ENCODE assay signal across 9 mouse cellular contexts in genomic region chr5:142857763-142858229, GRCm38 (mm10). TPM values are rescaled to one million over a fixed set of nuclear protein-coding genes. Genes with fewer than 3 reads are reported as not detected.
DNase-seq lines count a peak whose midpoint lies in the region; ATAC-seq lines count a peak whose summit lies in the region.
"Had no signal": no experiment of that assay in that cellular context is flagged by ENCODE, and none has a peak within 500 bp of the region (broad histone marks: within the 10 kb centered on the region; RNA-seq: fewer than 3 reads in every experiment).

No protein-coding gene starts in this region.

- peak; percentile 60; the same call in 1 of the 2 replicates for ATAC-seq in midbrain, embryonic 13.5 days
- no peak for ATAC-seq in midbrain, embryonic 11.5 days (ENCODE audit: low FRiP score)
- peak; percentile 60; the same call in 1 of the 2 replicates for ATAC-seq in neural tube, embryonic 15.5 days (ENCODE audit: low FRiP score)

- DNase-seq in midbrain, embryonic 11.5 days (ENCODE audit: low spot score, missing footprints) = no peak
- peak; percentile 64 to 65 for DNase-seq in cerebellum, postnatal 36 days
- peak; percentile 85 for DNase-seq in layer of hippocampus, adult 11-12 months (ENCODE audit: low spot score)
- DNase-seq in embryo, embryonic 10 days (ENCODE audit: low spot score) = no peak
- no peak for DNase-seq in spleen, adult 18-20 months
- DNase-seq in embryo, embryonic 9.5 days (ENCODE audit: extremely low spot score) = no peak

- no peaks in the 10 kb centered on the region for H3K36me3 ChIP-seq in midbrain, embryonic 13.5 days
- H3K36me3 ChIP-seq in midbrain, embryonic 11.5 days (ENCODE audit: control insufficient read depth, insufficient read depth, low read length) = no peaks in the 10 kb centered on the region
- no peaks in the 10 kb centered on the region for H3K36me3 ChIP-seq in neural tube, embryonic 15.5 days

- H3K9ac ChIP-seq in midbrain, embryonic 13.5 days (replicated peaks) = no peak overlapping the region
- no peak overlapping the region for H3K9ac ChIP-seq in midbrain, embryonic 11.5 days (ENCODE audit: low read length)
- H3K9ac ChIP-seq in neural tube, embryonic 15.5 days (replicated peaks) = no peak overlapping the region

- no peaks in the 10 kb centered on the region; the same call in 1 of the 2 replicates for H3K9me3 ChIP-seq in midbrain, embryonic 13.5 days
- H3K9me3 ChIP-seq in midbrain, embryonic 11.5 days (ENCODE audit: control insufficient read depth, low read length) = peaks cover 4% of the 10 kb centered on the region; the same call in 1 of the 2 replicates
- H3K9me3 ChIP-seq in neural tube, embryonic 15.5 days (replicated peaks) = no peaks in the 10 kb centered on the region

- H3K4me3 ChIP-seq in midbrain, embryonic 13.5 days (replicated peaks) = no peak overlapping the region
- no peak overlapping the region for H3K4me3 ChIP-seq in midbrain, embryonic 11.5 days (ENCODE audit: low read depth, low read length)
- no peak overlapping the region for H3K4me3 ChIP-seq in neural tube, embryonic 15.5 days (replicated peaks)
- H3K4me3 ChIP-seq: myocyte had no signal

- WGBS in midbrain, embryonic 13.5 days = 36% methylated on average over 16 of the region's 16 CpGs
- WGBS in midbrain, embryonic 11.5 days = 57% methylated on average over 16 of the region's 16 CpGs
- 23% methylated on average over 16 of the region's 16 CpGs for WGBS in neural tube, embryonic 15.5 days

- H3K27ac ChIP-seq in midbrain, embryonic 13.5 days = peak overlapping the region; percentile 71
- H3K27ac ChIP-seq in midbrain, embryonic 11.5 days (ENCODE audit: low read depth, low read length) = no peak overlapping the region
- H3K27ac ChIP-seq in neural tube, embryonic 15.5 days (replicated peaks) = peak overlapping the region; percentile 70

- H3K27me3 ChIP-seq in midbrain, embryonic 13.5 days = no peaks in the 10 kb centered on the region
- H3K27me3 ChIP-seq in midbrain, embryonic 11.5 days (ENCODE audit: control insufficient read depth, insufficient read depth, low read length) = no peaks in the 10 kb centered on the region
- no peaks in the 10 kb centered on the region for H3K27me3 ChIP-seq in neural tube, embryonic 15.5 days (replicated peaks)

- H3K4me1 ChIP-seq in midbrain, embryonic 13.5 days (replicated peaks) = peaks cover 8% of the 10 kb centered on the region
- peaks cover 2% of the 10 kb centered on the region; the same call in 1 of the 2 replicates for H3K4me1 ChIP-seq in midbrain, embryonic 11.5 days (ENCODE audit: control insufficient read depth, insufficient read depth, low read length)
- H3K4me1 ChIP-seq in neural tube, embryonic 15.5 days = peaks cover 8% of the 10 kb centered on the region

- peak overlapping the region; percentile 4; the same call in 1 of the 2 replicates for H3K4me2 ChIP-seq in midbrain, embryonic 13.5 days (replicated peaks)
- H3K4me2 ChIP-seq in midbrain, embryonic 11.5 days = no peak overlapping the region
- peak overlapping the region; percentile 29 for H3K4me2 ChIP-seq in neural tube, embryonic 15.5 days

RNA-seq across cellular contexts. Expression of gene Fbxl18, which starts 37.4 kb away (rescaled TPM):
- 40.1 and 40.4 TPM in 2 replicates for polyA plus RNA-seq in midbrain, embryonic 13.5 days (2015; fragmentation: Nextera tagmentation; extraction: Ambion mirVana)
- polyA plus RNA-seq in midbrain, embryonic 11.5 days (2014; fragmentation: Nextera tagmentation; extraction: Ambion mirVana) = 10.5 and 11.8 TPM in 2 replicates
- polyA plus RNA-seq in neural tube, embryonic 15.5 days (2015; fragmentation: Nextera tagmentation; extraction: Ambion mirVana) = 29.4 TPM in 2 replicates

RNA-seq across cellular contexts. Expression of gene Tnrc18, which starts 40.3 kb away (rescaled TPM):
- 30.5 and 40.7 TPM in 2 replicates for polyA plus RNA-seq in midbrain, embryonic 13.5 days (2015; fragmentation: Nextera tagmentation; extraction: Ambion mirVana)
- 26.9 and 27.4 TPM in 2 replicates for polyA plus RNA-seq in midbrain, embryonic 11.5 days (2014; fragmentation: Nextera tagmentation; extraction: Ambion mirVana)
- polyA plus RNA-seq in neural tube, embryonic 15.5 days (2015; fragmentation: Nextera tagmentation; extraction: Ambion mirVana) = 22.5 and 26.0 TPM in 2 replicates

RNA-seq across cellular contexts. Expression of gene Actb, which starts 48.8 kb away (rescaled TPM):
- polyA plus RNA-seq in midbrain, embryonic 13.5 days (2015; fragmentation: Nextera tagmentation; extraction: Ambion mirVana) = 15,567 and 17,404 TPM in 2 replicates
- polyA plus RNA-seq in midbrain, embryonic 11.5 days (2014; fragmentation: Nextera tagmentation; extraction: Ambion mirVana) = 14,142 and 15,094 TPM in 2 replicates
- 12,525 and 12,918 TPM in 2 replicates for polyA plus RNA-seq in neural tube, embryonic 15.5 days (2015; fragmentation: Nextera tagmentation; extraction: Ambion mirVana)

Comparison
In these comparisons a context has a peak if more than half of its experiments do, and no peak if none do; other contexts are left out.
1. DNase-seq: peak in cerebellum, postnatal 36 days (2 of 2) and layer of hippocampus, adult 11-12 months (single experiment); none in midbrain, embryonic 11.5 days (single experiment), embryo, embryonic 10 days (single experiment), spleen, adult 18-20 months (0 of 2) and embryo, embryonic 9.5 days (single experiment).